Mouse (Mus musculus) spleen, adult 2 months (tissue): Measurements from ENCODE around the gene Lsm12.

Source experiments
- CTCF ChIP-seq: fragments of 200-500 bp; IDR thresholded peaks from 2 replicates; pipeline ENCODE4 v1.5.1; 2011; ENCODE audit warnings: mild to moderate bottlenecking, inconsistent platforms; ENCODE audit not compliant: insufficient read depth, insufficient read length, insufficient replicate concordance; ENCODE audit errors: extremely low read depth
- POLR2A ChIP-seq: fragments of 200-500 bp; IDR thresholded peaks from 2 replicates; pipeline ENCODE4 v1.6.1; 2011; ENCODE audit warnings: low read depth, low read length, inconsistent platforms

- TF ChIP-seq POLR2A (no peak), CTCF (peak; percentile 9; the same call in 1 of the 2 replicates)
Observed at GRCm38 (mm10) chr11:102140508-102140907, 44.6 kb downstream of the Lsm12 start.
